Mouse (Mus musculus): Measurements from ENCODE around the gene Tjp3.
"Not testable (repeated sequence)": the region's sequence is repeated elsewhere in the genome, so short reads cannot be mapped to it uniquely, and the experiment has no call there.

Tjp3 gene

DNA sequence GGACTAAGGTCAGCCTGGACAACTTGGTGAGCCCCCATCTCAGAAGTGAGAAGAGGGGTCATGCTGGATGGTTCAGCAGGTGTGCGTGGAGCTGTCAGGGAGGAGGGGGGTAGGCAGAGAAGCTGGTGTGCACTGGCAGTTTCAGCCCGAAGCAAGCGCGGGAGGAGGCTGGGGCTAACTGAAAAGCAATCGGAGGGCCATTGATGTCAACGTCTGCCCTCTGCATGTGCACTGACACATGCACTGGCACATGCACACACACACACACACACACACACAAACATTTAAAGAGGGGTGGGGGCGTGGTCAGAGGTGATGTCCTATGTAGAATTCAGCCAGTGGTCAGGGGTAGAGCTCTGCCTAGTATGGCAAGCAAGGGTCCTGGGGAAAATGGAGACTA is 59.9 kb downstream of the Tjp3 start:
- no peak for DNase-seq (ENCODE audit: low spot score)

DNA sequence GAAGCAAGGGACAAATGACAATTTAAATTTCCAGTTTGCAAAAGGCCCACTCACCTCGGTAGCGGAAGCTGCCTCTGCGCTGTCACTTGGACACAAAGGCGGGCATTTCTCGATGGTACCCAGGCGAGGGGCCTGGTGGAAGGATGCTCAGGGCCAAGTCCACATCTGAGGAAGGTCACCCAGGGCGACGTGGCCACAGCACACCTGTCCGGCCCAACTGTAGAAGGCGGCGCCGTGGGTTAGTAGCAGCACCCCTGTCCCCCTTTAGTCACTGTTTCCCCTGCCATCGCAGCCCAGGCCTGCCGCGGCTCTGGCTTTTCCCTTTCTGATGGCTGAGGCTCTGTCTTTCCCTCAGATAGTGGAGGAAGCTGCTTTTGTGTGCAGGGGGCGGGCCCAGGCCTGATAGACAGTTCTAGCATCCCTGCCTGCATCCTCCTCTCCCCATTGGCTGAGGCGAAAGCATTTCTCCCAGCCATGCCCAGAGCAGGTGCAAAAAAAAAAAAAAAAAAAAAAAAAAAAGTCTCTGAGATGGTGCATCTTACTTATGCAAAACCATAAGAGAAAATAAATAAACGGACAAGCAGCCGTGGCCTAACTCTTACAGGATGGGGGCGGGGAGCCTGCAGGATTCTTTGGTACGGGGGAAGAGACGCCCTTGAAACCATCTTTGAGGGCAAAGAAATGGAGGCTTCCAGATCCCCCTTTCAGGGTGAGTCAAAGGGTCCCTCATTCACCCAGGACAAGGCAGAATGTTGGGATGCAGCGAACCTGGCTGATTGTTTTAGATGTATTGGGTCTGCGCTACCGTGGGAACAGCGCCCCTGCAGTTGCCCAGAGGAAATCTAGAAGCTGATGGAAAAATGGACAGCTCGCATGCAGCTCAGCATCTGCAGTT is 60.7 kb downstream of the Tjp3 start, which contains the start of gene Atcay:
TSS of gene Atcay (minus strand) at position 396 of the 895 bp plus-strand sequence.
- DNase-seq (ENCODE audit: low spot score) = no peak

- no peak for DNase-seq (ENCODE audit: low spot score)
Measured at GRCm38 (mm10) chr10:81229735-81230437, 61.5 kb downstream of the Tjp3 start.

GRCm38 (mm10) chr10:81223731-81224130 is 67.7 kb downstream of the Tjp3 start:
- not testable (repeated sequence) for DNase-seq (ENCODE audit: low spot score)
